In genomic region chr2:67505457-67505856, GRCm38 (mm10) we compare ENCODE assay signal across 19 mouse cellular contexts. TPM values are rescaled to one million over a fixed set of nuclear protein-coding genes. Genes with fewer than 3 reads are reported as not detected.
DNase-seq lines count a peak whose midpoint lies in the region; TF ChIP-seq lines count a peak whose summit lies in the region.
"Had no signal": no experiment of that assay in that cellular context is flagged by ENCODE, and none has a peak within 500 bp of the region (broad histone marks: within the 10 kb centered on the region; RNA-seq: fewer than 3 reads in every experiment).

No protein-coding gene starts in this region.

- no peak for DNase-seq in gastrocnemius, adult 2 months
- DNase-seq in gastrocnemius, postnatal 14 days = no peak
- DNase-seq in heart, adult 9 months (ENCODE audit: low spot score in 2 of 2) = peak; percentile 23 to 32
- DNase-seq in heart, adult 11 months = no peak
- peak; percentile 41 for DNase-seq in right cerebral cortex, adult 18-20 months
- no peak for DNase-seq in right cerebral cortex, adult 2 months (ENCODE audit: low spot score in 2 of 2)
- DNase-seq in kidney, postnatal 14 days = no peak
- DNase-seq: adrenal gland, adult 2 months; adrenal gland, postnatal 25 days; cerebellum, adult 2 months; cerebellum, postnatal 10 days; forebrain, postnatal 0 days; gastrocnemius, postnatal 36 days; kidney, adult 8-10 months had no signal

- H3K27ac ChIP-seq in gastrocnemius, adult 2 months = peak overlapping the region; percentile 75
- H3K27ac ChIP-seq: embryonic facial prominence, embryonic 10.5 days; forebrain, embryonic 13.5 days; heart, embryonic 10.5 days; hindbrain, embryonic 15.5 days had no signal

- no peak for TF ChIP-seq CTCF in gastrocnemius, adult 2 months (IDR thresholded peaks at IDR 0.05)

- intact Hi-C loops in gastrocnemius, adult 2 months (cut with DNase I) = no loop called here
- intact Hi-C loops in gastrocnemius, postnatal 14 days (cut with DNase I; ENCODE audit: low total_unique reads) = no loop called here

- H3K4me3 ChIP-seq in gastrocnemius, adult 2 months = no peak overlapping the region
- H3K4me3 ChIP-seq: embryonic facial prominence, embryonic 10.5 days; forebrain, embryonic 13.5 days; heart, embryonic 10.5 days; hindbrain, embryonic 15.5 days had no signal

RNA-seq across cellular contexts. Expression of gene Xirp2, which starts 59.7 kb away (rescaled TPM):
- total RNA-seq in gastrocnemius, adult 2 months (2021) = 1,000 to 10,000 TPM in 1 of 2 experiments, 100 to 1,000 TPM in 1; 998 to 1,127 TPM
- 100 to 1,000 TPM; 444 to 471 TPM for total RNA-seq in gastrocnemius, postnatal 14 days (2021)
- total RNA-seq: adrenal gland, adult 2 months; adrenal gland, postnatal 25 days; CH12.LX; forebrain, postnatal 0 days had no signal

Comparison
In these comparisons a context has a peak if more than half of its experiments do, and no peak if none do; other contexts are left out.
1. DNase-seq: peak in heart, adult 9 months (2 of 2) and right cerebral cortex, adult 18-20 months (single experiment); none in gastrocnemius, adult 2 months (single experiment), gastrocnemius, postnatal 14 days (single experiment), heart, adult 11 months (single experiment), right cerebral cortex, adult 2 months (0 of 2) and kidney, postnatal 14 days (single experiment).